Mouse (Mus musculus): ENCODE measurements at regions not wholly inside any gene's neighbourhood (a gene's known extent, or its start where the extent isn't known, plus 50 kb on each side); places are given as distances from the start of the nearest gene placed in this dataset.

GRCm38 (mm10) chr4:89500232-89500631 is 179.0 kb upstream of the Dmrta1 start:
- no peak for DNase-seq

DNA sequence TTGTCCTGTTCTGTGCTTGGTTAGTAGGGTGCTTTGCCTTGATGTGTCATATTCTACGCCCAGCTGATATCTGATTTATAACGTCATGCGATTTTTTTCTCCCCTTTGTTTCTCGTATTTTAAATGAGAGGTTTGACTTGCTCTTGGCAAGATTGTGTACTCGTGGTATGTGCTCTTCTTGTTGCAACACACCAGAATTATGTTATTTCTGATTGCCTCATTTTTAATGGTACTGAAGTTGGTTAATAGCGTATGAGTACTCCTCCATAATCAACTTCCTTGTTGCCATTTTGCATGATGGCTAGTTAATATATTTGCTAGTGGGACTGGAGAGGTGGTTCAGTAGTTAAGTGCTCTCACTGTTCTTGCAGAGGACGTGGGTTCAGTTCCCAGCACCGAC is 180.1 kb upstream of the Cdkn2b start:
- no peak for DNase-seq

DNA sequence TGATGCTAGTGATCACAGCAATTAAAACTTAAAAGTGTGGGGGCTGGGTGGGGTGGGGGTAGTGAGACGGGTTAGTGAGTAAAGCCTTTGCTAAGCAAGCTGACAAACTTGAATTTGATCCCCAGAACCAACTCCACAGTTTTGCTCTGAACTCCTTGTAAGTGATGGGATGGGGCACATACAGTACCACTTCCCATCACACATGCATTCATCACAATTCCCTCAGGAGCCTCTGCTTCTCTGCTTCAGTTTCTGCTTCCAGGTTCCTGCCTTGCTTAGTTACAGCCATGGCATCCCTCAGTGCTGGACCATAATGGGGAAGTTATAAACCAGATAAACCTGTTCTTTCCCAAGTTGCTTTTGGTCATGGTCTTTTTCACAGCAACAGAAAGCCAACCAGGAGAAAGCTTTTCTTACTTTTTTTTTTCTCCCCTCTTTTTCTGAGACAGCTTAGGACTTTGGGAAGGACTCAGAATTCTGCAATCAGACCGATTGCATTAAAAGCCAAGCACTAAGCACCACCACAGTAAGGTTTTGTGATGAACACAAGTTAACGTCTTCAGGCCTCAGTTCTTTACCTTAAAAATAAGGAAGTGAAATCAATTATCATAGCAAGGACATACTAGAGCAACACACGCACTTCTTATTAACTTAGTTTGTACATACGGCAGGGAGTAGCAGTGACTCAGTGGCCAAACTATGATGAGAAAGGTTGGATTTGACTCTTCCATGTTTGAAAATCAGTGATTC is 176.8 kb upstream of the Cdkn2b start:
- DNase-seq = no peak

- no peak for DNase-seq
Measured at GRCm38 (mm10) chr4:89486963-89487362, 176.1 kb upstream of the Cdkn2b start.

- no peak for DNase-seq
Measured at GRCm38 (mm10) chr4:89485981-89486531, 175.2 kb upstream of the Cdkn2b start.

DNA sequence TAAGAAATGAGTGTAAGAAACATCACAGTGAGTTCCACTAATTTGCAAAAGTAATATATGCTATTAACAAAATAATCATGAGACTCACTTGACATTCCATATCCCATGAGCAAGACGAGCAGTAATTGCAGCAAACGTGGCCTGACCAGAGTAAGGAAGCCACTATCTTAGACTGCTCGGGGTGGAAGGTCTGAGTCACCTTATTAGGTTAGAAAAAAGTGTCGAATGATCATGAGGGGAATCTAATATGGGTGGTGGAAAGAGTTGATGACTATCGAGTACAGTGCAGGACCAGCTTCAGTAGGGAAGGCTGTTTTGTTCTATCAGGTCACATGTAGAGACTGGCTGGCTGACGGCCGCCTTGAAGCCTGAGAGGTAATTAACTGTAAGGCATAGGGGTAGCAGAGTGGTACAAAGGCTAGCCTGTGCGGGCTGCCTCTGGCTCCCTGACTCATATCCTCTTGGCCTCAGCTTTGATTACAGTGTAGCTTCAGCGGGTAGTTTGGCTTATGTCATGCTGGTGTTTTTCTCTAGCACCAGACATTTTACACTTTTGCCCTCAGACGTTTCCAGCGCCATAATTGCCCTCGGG is 167.9 kb upstream of the Cdkn2b start:
- no peak for DNase-seq

DNA sequence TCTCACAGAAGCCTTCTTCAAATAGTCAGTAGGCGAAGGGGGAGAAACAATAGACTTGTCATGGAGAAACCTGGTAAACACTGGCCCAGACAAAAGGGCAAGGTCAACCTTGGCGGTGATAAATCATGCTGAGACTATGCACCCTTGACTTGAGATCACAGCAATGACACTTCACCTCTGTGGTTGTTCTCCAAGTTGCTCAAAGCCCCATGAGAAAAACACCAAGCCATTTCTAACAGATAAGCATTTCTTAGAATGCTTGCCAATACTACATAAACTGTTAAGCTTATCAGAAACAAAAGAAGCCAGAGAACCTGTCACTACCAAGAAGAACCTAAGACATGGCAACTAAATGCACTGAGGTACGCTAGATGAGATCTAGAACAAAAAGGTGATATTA is 165.0 kb upstream of the Cdkn2b start:
- DNase-seq = no peak

GRCm38 (mm10) chr4:89474836-89475541 is 164.2 kb upstream of the Cdkn2b start:
- no peak for DNase-seq

DNA sequence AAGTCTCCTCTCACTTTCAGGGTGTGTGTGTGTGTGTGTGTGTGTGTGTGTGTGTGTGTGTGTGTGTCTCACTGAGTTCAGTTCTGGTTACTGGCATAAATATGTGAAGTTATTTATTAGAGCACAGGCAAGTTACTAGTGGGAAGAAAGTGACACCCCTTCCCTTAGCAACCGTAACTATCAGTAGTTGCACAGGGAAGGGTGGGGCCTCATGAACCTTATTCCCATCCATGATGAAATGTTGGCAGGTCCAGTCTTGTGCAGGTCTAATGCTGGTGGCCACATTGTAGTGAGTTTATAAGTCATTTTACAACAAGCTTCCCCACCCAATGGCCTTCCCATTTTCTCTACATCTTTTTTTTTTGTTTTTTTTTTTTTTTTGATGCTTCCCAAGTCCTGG is 160.6 kb upstream of the Cdkn2b start:
- DNase-seq = no peak

- DNase-seq = no peak
Measured at GRCm38 (mm10) chr4:89470756-89471155, 159.9 kb upstream of the Cdkn2b start.

DNA sequence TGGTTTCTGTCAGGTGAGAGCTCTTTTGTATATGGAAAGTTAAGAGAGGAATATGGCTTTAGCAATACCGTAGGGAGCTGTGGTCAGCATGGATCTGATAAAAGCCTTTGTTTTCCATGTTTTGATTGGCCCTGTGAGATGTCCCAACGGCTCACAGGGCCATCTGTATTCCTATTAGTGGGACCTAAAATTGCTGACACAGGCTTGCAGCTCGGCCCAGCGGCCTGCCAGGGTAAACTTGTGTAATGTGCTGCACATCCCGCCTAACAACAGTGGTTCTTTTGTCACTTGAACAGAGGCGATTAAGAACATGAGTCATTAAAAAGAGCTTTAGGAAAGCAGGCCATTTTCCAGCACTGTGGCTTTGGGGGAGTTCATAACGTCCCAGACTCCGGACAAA is 159.0 kb upstream of the Cdkn2b start:
- DNase-seq = peak; percentile 65

DNA sequence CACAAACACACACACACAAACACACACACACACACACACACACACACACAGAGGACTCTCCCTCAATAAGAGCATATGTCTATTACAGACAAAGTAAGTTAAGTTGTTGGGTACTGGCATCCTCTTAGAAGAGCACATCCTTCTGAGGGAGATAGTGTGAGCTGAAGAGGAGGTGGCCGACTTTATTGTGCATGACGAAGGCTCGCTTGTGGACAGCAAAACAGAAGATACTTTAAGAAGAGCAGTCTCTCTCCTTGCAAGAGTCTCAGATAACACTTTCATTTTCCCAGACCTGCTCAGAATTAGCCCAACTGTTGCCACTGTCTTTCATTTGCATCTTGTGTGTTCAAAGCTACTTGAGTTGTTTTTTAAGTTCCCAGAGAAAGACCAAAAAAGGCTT is 158.6 kb upstream of the Cdkn2b start:
- DNase-seq = no peak

- DNase-seq = no peak
Measured at GRCm38 (mm10) chr4:89466766-89467165, 155.9 kb upstream of the Cdkn2b start.

- DNase-seq = no peak
Measured at GRCm38 (mm10) chr4:89463121-89463520, 152.3 kb upstream of the Cdkn2b start.

GRCm38 (mm10) chr4:89460170-89460762 is 149.4 kb upstream of the Cdkn2b start:
- no peak for DNase-seq

DNA sequence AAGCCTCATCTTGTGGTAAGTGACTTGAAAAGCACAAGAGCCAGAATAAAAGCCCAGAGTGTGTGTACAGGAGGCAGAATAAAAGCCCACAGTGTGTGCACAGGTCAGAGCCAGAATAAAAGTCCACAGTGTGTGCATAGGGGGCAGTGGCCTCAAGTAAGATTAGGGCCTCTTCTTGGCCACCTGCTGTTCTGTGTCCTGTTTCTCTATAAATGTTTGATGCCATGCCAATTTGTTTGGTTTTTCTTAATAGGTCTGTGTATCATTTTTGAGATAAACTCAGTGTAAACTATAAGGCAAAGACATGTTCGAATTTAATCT is 148.5 kb upstream of the Cdkn2b start:
- no peak for DNase-seq

DNA sequence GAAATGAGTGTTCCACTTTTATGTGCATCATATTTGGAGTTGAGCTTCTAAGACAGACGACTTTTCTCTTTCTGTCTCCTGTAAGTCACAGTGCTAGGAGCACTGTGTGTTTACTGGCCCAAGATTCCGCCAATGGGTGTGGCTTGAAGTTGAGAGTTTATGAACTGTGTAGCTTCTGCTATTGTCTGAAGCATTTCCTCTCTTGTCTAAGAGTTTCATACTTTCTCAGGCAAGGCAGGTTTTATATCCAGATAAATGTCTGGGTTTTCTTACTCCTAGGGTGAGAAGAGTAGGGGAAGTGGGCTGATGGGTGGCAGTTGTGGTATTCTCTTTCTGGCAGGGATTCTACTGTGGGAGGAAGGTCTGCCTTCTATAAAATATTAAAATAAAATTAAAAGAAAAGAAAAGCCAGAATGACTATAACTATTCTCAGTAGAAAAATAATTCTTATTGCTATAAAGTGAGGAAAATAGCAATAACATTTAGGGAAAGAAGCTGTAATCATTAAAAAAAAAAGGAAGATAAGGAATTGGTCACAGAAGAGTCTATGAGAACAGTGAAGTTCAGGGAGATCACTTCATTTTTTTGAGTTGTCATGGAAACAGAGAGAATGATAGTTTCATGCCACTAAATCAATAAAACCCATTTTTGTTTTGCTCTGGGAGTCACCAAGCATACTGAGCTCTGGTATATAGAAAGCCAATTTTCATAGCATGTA is 147.9 kb upstream of the Cdkn2b start:
- DNase-seq = no peak

DNA sequence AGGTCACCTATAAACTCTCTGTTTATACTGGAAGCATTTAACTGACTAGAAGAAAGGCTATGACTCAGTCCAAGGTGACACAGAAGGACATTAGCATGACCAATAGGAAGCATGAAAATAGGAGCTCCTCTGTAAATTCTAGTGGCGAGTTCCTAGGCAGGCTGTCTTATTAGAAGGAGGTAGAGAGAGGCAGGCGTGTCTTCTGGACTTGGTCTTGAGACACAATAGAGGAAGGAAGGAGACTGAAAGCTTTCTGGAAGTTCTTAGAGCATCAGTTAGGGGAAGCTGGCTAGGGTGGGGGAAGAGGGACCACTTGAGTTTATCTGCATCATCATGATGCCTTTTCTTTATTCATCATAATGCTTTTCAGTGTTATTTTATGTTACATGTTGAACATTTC is 147.0 kb upstream of the Cdkn2b start:
- DNase-seq = no peak

DNA sequence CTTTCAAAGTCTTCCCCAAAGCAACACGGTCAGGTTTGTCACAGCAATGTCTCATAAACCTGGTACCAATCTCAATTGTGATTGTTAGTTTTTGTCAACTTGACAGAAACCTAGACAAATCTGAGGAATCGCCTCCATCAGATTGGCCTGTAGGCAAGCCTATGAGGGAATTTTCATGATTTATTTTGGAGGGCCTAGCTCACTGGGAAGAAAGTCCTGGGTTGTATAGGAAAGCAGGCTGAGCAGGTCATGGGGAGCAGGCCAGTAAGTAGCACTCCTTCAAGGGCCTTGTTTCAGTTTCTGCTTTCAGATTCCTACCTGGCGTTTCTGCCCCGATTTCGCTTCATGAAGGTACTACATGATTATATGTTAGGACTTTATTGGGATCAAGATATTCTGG is 144.1 kb upstream of the Cdkn2b start:
- no peak for DNase-seq

GRCm38 (mm10) chr4:89453051-89453450 is 142.2 kb upstream of the Cdkn2b start:
- no peak for DNase-seq

- DNase-seq = no peak
Measured at GRCm38 (mm10) chr4:89451741-89452140, 140.9 kb upstream of the Cdkn2b start.

GRCm38 (mm10) chr4:89446765-89447487 is 136.1 kb upstream of the Cdkn2b start:
- no peak for DNase-seq

Measured in heart, postnatal 4 days (tissue).